Mouse (Mus musculus) stomach, embryonic 14.5 days (tissue): ENCODE measurements at regions not wholly inside any gene's neighbourhood (a gene's known extent, or its start where the extent isn't known, plus 50 kb on each side); places are given as distances from the start of the nearest gene placed in this dataset.
A peak's percentile ranks its signal among the peaks of the same experiment; 100 is the strongest.

ENCODE experiments used
- ATAC-seq: fragments of 200-750 bp; cut with Nextera tagmentation; 2 replicates; pipeline ENCODE4 v1.8.0; 2017; ENCODE audit warnings: low read depth, moderate TSS enrichment; ENCODE audit not compliant: insufficient number of reproducible peaks, insufficient read depth, low FRiP score
- H3K27ac ChIP-seq: fragments of 300-500 bp; sonication (generic); 2 replicates; pipeline ENCODE4 v1.5.1; 2014; ENCODE audit warnings: mild to moderate bottlenecking, low read length, moderate library complexity, mixed read lengths
- H3K27me3 ChIP-seq: fragments of 300-500 bp; sonication (generic); 2 replicates; pipeline ENCODE4 v1.6.1; 2014; ENCODE audit warnings: low read length, control low read depth, mixed read lengths; ENCODE audit not compliant: control insufficient read depth, insufficient read depth
- H3K36me3 ChIP-seq: fragments of 300-500 bp; sonication (generic); 2 replicates; pipeline ENCODE4 v1.6.1; 2014; ENCODE audit warnings: mild to moderate bottlenecking, control low read depth, low read length, moderate library complexity, mixed read lengths; ENCODE audit not compliant: control insufficient read depth, insufficient read depth
- H3K4me1 ChIP-seq: fragments of 300-500 bp; sonication (generic); 2 replicates; pipeline ENCODE4 v1.6.1; 2014; ENCODE audit warnings: low read length, control low read depth, mixed read lengths; ENCODE audit not compliant: control insufficient read depth, insufficient read depth
- H3K4me2 ChIP-seq: fragments of 300-500 bp; sonication (generic); replicated peaks from 2 replicates; pipeline ENCODE4 v1.6.1; 2014; ENCODE audit warnings: low read depth, low read length, control low read depth
- H3K4me3 ChIP-seq: fragments of 300-500 bp; sonication (generic); 2 replicates; pipeline ENCODE4 v1.5.1; 2014; ENCODE audit warnings: low read depth, low read length, control low read depth
- H3K9ac ChIP-seq: fragments of 300-500 bp; sonication (generic); replicated peaks from 2 replicates; pipeline ENCODE4 v1.6.1; 2014; ENCODE audit warnings: low read depth, mild to moderate bottlenecking, control low read depth, low read length, moderate library complexity, mixed read lengths
- H3K9me3 ChIP-seq: fragments of 300-500 bp; sonication (generic); 2 replicates; pipeline ENCODE4 v1.6.1; 2016; ENCODE audit warnings: low read depth, low read length, control low read depth; ENCODE audit not compliant: control insufficient read depth
- WGBS: fragments of 180-500 bp; shearing (Covaris S2); extraction: QIAGEN DNeasy Blood & Tissue Kit; methylation state at CpG from one replicate; pipeline ENCODE4 v1.1.7; 2014; 5-methylcytosine and 5-hydroxymethylcytosine counted together

DNA sequence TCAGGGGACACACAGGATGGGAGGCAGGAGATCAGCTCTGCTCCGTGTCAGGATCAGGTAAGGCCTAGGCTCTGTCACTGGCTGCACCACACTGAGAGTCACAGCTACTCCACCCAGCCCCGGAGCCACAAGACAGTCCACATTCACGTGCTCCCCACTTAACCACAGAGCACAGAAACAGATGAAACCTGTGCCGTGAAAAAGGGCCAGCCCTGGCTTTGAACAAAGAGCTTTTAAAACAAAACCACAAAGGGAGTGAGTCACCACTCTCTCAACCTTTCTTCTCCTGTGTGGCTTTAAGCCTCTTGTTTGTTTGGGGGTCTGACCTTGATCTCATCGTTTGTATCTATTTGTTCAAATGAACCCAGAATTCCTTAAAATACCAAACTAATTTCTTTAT lies 150.6 kb downstream of the Klf5 start:
- Histone ChIP-seq H3K4me3 (no peak overlapping the region), H3K36me3 (no peaks in the 10 kb centered on the region), H3K4me2 (no peak overlapping the region), H3K27me3 (no peaks in the 10 kb centered on the region), H3K4me1 (no peaks in the 10 kb centered on the region), H3K27ac (peak overlapping the region; percentile 44; the same call in 1 of the 2 replicates), H3K9ac (no peak overlapping the region), H3K9me3 (no peaks in the 10 kb centered on the region)
- ATAC-seq, result peak; percentile 53; the same call in 1 of the 2 replicates
- 64% methylated on average over 5 of the region's 5 CpGs for WGBS

DNA sequence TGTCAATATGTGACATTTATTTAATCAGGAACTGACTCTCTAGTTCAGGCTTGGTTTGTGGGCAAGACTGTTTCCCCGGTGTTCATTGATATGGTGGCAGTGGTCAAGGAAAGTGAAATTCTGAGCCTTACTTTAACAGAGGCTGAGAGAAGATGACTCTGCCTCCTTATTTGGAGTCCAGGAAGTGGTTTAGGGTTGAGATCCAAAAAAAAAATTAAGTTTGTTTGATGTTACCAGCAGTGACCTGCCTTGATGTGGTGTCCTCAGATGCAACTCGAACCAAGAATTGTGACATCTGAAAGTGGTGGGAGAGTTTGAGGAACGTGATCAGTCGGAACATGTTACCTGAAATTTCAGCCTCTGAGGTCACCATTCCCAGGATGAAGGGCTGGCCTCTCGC lies 151.4 kb downstream of the Klf5 start:
- no peaks in the 10 kb centered on the region for H3K4me1 ChIP-seq
- H3K4me3 ChIP-seq, result no peak overlapping the region
- no peak for ATAC-seq
- H3K27me3 ChIP-seq, result no peaks in the 10 kb centered on the region
- no peak overlapping the region for H3K27ac ChIP-seq
- H3K9me3 ChIP-seq, result no peaks in the 10 kb centered on the region
- no peak overlapping the region for H3K9ac ChIP-seq
- no peak overlapping the region for H3K4me2 ChIP-seq
- no peaks in the 10 kb centered on the region for H3K36me3 ChIP-seq
- WGBS, result 85% methylated on average over 5 of the region's 5 CpGs

DNA sequence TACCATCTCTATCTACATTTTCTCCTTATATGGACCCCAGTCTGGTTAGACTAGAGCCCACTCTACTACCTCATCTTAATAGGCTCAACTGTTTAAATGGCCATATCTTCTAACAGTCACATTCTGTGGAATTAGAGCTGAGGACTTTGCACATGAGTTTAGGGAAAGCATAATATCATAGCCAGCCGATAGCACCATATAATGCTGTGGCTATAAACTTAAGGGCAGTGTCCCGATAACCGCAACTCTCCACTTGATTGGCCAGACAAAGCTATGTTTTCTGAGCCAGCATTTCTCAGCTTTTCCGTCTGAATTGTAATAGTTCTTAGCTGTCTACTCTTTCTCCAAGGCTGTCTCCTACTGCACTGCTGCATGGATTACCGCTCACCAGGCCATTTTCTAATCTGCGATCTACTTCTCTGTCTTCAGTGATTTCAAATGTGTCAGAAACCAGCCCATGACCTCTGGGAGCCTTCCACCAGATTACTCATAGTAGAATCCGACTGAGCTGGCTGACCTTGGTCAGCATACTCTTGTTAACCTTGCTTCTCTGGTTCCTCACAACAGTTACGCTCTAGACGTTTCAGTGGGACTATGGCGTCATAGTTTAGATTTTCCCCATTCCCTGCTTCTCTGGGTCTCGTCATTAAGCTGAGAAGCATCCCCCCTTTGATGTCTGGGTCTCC lies 152.8 kb downstream of the Klf5 start:
- no peaks in the 10 kb centered on the region for H3K9me3 ChIP-seq
- no peaks in the 10 kb centered on the region for H3K4me1 ChIP-seq
- H3K4me2 ChIP-seq, result no peak overlapping the region
- H3K27me3 ChIP-seq, result no peaks in the 10 kb centered on the region
- WGBS, result 87% methylated on average over 11 of the region's 11 CpGs
- no peak overlapping the region for H3K4me3 ChIP-seq
- H3K36me3 ChIP-seq, result no peaks in the 10 kb centered on the region
- no peak overlapping the region for H3K9ac ChIP-seq
- H3K27ac ChIP-seq, result no peak overlapping the region
- ATAC-seq, result no peak

DNA sequence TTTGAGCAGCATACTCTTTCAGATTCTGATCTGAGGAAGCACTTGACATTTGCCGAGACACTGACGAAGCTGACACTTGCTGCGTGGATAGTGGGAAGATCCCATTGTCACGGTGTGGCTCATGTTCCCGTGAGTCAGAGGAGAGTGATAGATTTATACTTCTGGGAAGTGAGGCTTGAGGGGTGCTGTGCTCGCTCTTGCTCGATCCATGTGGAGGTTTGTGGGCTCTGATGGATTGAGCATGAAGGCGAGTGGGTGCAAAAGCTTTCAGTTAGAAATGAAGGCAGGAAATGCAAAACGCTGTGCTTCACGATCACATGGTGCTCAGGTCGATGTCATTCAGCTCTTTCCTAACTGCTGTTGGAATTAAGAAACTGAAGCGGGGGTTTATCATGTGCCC lies 155.4 kb downstream of the Klf5 start:
- no peak overlapping the region for H3K9ac ChIP-seq
- ATAC-seq, result no peak
- no peak overlapping the region for H3K27ac ChIP-seq
- H3K4me2 ChIP-seq, result no peak overlapping the region
- H3K27me3 ChIP-seq, result no peaks in the 10 kb centered on the region
- 81% methylated on average over 12 of the region's 12 CpGs for WGBS
- no peaks in the 10 kb centered on the region for H3K36me3 ChIP-seq
- H3K4me1 ChIP-seq, result no peaks in the 10 kb centered on the region
- H3K9me3 ChIP-seq, result no peaks in the 10 kb centered on the region
- H3K4me3 ChIP-seq, result no peak overlapping the region

DNA sequence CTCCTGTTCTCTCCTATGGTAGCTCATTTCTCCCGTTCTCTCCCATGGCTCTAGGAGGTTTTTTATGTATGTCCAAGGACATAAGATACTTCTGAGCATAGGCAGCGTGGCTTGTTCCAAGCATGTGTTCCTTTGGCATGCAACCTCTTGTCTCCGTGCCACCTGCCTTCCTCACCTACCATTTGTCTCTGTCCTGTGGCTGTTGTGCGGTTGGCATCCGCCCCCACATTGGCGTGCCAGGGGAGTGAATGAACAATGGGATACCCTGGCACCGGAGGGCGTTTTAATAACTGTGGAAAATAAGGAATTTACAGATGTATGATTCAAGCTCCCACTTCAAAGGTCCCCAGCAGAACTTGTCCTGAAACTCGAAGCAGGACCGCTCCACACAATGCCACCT lies 158.1 kb downstream of the Klf5 start:
- Histone ChIP-seq H3K9me3 (no peaks in the 10 kb centered on the region), H3K27ac (no peak overlapping the region), H3K27me3 (no peaks in the 10 kb centered on the region), H3K36me3 (no peaks in the 10 kb centered on the region), H3K4me1 (no peaks in the 10 kb centered on the region), H3K4me3 (no peak overlapping the region), H3K9ac (no peak overlapping the region), H3K4me2 (no peak overlapping the region)
- no peak for ATAC-seq
- WGBS, result 87% methylated on average over 10 of the region's 10 CpGs

DNA sequence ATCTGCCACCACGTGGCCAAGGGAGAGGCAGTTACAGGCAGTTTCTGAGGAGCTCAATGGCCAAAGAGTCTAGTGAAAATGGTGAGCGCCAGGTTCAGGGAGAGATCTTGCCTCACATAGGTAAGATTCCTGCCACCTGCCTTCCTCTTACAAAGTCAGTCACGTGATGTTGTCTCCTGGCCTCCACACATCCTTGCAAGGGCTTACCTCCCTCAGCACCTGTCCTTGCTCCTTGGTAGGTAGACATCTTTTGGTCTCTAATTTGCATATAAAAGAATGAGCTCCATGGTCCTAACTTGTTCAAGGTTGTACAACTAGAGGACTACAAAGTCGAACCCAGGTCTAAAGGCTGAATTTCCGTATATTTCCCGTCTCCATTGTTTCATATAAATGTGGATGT lies 159.1 kb downstream of the Klf5 start:
- no peaks in the 10 kb centered on the region for H3K36me3 ChIP-seq
- no peak for ATAC-seq
- H3K4me2 ChIP-seq, result no peak overlapping the region
- no peak overlapping the region for H3K27ac ChIP-seq
- no peak overlapping the region for H3K9ac ChIP-seq
- WGBS, result 83% methylated on average over 6 of the region's 6 CpGs
- H3K9me3 ChIP-seq, result no peaks in the 10 kb centered on the region
- no peaks in the 10 kb centered on the region for H3K4me1 ChIP-seq
- no peak overlapping the region for H3K4me3 ChIP-seq
- no peaks in the 10 kb centered on the region for H3K27me3 ChIP-seq

DNA sequence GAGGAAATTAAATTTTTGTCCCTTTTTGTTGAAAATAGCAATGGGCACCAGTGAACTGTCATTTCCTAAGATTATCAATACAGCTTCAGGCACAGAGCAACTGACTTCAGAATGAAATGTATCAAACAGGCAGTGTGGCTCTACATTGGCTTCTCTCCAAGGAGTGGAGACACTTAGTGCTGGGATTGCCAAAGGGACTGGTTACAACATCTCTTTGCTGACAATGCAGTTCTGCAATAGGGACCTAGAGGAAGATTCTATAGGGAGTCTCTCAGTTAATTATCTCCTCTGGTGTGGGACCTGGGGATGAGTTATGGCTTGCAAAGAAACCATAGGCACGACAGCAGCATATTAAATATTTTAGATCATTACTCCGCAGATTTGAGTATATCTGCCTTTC lies 173.6 kb downstream of the Klf5 start:
- H3K4me3 ChIP-seq, result no peak overlapping the region
- H3K36me3 ChIP-seq, result no peaks in the 10 kb centered on the region
- H3K9ac ChIP-seq, result no peak overlapping the region
- no peak overlapping the region for H3K27ac ChIP-seq
- ATAC-seq, result no peak
- H3K9me3 ChIP-seq, result no peaks in the 10 kb centered on the region
- no peaks in the 10 kb centered on the region for H3K4me1 ChIP-seq
- no peak overlapping the region for H3K4me2 ChIP-seq
- H3K27me3 ChIP-seq, result no peaks in the 10 kb centered on the region
- 91% methylated on average over 2 of the region's 2 CpGs for WGBS

DNA sequence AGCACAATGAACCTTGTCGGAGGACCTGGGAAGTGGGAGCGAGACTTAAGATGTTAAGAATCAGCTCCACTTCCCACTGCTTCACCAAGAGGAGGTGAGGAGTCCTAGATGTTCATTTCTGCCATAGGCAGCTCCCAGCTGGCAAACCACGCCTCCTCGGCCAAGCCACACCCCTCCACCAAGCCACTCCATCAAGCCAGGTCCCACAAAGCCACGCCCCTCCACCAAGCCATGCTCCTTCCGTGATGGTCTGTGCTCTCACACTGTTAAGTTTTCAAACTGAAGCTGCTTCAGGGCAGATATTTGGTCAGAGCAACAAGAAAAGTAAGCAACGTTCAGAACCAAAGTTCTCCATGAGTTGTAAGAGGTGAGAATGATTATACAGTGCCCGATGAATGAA lies 176.8 kb downstream of the Klf5 start:
- Histone ChIP-seq H3K27me3 (no peaks in the 10 kb centered on the region), H3K9me3 (no peaks in the 10 kb centered on the region), H3K4me2 (no peak overlapping the region), H3K4me3 (no peak overlapping the region), H3K27ac (no peak overlapping the region), H3K4me1 (no peaks in the 10 kb centered on the region), H3K9ac (no peak overlapping the region), H3K36me3 (no peaks in the 10 kb centered on the region)
- 0 out of 2 replicates have a peak, but pooled peaks have one; percentile 72 for ATAC-seq
- WGBS, result 68% methylated on average over 8 of the region's 8 CpGs
